Mouse (Mus musculus): ENCODE data around the gene Tmed1.
"Not testable (repeated sequence)": the region's sequence is repeated elsewhere in the genome, so short reads cannot be mapped to it uniquely, and the experiment has no call there.

Tmed1 gene

GRCm38 (mm10) chr9:21525142-21525936 is 15.3 kb upstream of the Tmed1 start:
- DNase-seq: no peak

DNA sequence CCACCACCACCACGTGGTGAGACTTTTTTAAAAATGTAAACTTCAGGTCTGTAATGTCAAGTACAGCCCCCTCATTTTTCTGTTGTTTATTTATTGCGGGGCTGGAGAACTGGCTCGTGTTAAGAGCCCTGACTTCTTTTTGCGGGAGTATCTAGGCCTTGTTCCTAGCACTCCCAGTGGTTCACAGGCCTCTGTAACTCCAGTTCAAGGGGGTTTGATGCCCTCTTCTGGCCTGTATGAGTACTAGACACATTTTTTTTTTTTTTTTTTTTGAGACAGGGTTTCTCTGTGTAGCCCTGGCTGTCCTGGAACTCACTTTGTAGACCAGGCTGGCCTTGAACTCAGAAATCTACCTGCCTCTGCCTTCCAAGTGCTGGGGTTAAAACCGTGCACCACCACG is 8.6 kb upstream of the Tmed1 start:
- DNase-seq: not testable (repeated sequence)

DNA sequence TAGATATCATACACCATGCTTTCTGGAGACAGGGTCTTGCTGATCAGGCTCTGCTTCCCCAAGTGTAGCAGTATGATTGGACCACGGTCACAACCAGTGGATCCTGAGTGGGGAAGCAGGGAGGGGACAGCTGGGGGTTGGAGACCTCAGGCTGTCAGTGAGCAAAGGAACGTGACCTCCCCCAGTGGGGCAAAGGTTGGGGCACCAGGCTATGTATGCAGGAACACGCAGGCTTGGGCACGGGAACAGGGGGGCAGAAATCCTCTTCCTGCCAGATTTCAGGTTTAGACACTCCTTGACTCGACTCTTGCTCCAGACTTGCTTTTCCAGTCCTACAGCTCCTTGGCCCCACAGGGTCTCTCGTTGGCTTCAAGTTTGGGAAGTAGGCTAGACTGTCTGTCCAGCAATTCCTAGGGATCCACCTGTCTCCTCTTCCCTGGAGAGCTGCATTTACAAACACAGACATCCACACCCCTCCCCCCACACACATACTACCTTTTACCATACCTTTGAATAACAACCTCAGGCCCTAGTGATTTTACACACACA is 8.0 kb upstream of the Tmed1 start:
- DNase-seq: no peak

DNA sequence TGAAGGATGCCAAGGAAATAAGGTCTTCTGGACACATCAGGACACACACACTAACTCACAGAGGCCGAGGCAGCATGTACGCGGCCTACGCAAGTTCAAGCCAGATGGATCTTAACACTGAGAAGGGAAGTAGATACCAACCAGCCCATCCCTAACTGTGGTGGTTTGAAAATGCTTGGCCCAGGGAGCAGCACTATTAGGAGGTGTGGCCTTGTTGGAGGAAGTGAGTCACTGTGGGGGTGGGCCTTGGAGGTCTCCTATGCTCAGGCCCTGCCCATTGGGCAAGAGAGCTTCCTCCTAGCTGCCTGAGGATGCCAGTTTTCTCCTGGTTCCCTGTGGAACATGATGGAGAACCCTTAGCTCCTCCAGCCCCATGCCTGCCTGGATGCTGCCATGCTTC is 3.4 kb upstream of the Tmed1 start:
- DNase-seq: no peak

DNA sequence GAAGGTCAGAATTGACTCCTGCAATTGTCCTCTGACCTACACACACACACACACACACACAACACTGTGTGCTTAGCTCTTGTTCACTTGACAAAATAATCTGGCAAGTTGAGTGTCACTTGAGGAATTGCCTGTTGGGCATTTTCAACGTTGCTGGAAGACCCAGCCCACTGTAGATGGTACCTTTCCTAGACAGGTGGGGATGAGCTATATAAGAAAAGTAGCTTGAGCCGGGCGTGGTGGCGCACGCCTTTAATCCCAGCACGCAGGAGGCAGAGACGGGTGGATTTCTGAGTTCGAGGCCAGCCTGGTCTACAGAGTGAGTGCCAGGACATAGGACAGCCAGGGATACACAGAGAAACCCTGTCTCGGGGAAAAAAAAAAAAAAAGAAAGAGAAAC is 1.0 kb upstream of the Tmed1 start:
- no peak for DNase-seq

DNA sequence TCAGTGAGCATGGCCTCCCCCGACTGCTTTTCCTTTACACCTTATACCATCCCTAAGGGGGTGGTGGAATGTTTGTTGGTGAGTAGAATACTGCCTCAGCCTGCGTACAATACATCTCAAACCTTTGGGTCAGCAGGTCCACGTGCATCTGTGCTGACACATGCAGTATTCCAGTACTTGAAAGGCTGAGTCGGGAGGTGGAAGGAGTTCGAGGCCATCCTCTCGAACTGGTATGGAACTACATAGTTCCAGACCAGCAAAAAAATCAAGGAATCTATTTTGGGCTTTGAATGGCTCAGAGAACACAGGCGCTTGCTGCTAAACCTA is 600 bp upstream of the Tmed1 start:
- DNase-seq: no peak

GRCm38 (mm10) chr9:21508871-21509404 is 1.1 kb downstream of the Tmed1 start:
- DNase-seq: no peak

DNA sequence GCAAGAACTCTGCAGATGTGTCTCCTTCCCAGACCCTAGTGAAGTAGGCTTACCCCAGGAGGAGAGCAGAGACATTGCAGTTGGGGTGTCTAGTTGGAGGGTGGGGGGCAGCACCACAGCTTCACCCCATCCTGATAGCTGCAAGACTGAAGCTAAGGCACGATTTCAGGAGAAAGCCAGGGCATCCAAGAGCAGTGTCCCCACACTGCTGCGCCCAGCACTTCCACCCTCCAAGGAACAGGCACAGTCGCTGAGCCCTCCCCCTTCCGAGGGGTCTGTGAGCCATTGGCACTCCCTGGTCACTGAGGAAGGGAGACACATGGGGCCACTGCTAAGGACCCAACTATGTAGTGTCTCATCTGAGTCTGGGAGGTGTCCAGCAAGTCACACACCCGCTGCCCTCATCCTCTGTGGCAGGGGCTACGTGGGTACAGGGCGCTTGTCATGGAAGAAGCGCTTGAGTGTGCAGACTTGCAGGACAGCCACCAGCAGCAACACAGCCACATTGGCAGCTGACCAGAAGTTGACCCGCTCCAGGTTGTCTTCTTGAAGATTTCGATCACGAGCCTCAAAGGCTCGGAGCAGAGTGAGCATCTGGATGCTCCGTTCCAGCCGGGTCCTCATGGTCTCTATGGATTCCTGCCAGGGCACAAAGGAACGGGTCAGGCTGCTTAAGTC is 2.2 kb downstream of the Tmed1 start:
- no peak for DNase-seq

GRCm38 (mm10) chr9:21505767-21506166 is 4.3 kb downstream of the Tmed1 start:
- DNase-seq: no peak

GRCm38 (mm10) chr9:21503352-21503751 is 6.7 kb downstream of the Tmed1 start:
- no peak for DNase-seq

DNA sequence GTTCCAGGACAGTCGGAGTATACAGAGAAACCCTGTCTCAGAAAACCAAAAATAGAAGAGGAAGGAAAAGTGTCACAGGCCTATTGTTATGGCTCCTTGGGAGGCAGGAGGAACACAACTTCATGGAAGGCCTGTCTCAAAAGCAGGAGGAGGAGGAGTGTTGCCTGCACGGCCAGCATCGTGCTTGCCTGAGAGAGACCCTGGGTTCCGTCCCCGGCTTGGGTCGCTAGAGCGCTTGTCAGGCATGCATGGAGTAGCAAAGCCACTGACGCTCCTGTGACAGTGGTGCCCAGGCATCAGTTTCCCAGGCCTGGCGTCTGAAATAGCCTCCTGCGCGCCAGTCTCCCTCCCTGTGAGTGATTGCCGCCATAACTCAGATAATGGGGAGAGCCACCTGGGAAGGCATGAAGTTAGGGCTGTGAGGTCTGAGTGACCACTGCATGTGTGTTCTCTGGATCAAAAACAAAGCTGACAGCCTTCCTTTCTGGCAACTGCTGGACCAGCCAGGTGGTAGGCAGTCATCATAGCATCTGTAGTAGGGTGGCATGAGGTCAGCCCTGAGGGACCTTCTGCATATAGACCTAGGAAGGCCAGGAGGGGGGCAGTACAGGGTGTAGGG is 11.7 kb downstream of the Tmed1 start:
- no peak for DNase-seq

DNA sequence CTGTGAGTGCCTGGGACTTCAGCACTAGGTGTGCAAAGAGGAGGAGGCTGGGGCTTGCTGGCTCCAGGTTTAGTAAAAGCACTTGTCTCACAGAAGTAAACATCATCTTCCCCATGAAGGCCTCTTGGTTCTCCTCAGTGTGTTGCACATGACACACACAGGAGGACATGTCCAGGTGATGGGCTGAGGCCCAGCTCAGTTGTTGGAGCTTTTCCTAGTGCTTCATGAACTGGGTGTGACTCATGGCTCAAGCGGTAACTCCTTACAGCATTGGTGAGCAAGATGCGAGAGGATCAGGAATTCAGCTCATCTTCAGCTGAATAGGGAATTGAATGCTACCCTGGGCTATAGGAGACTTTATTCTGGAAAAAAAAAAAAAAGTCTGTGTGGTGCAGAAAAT is 12.4 kb downstream of the Tmed1 start:
- DNase-seq: no peak

- DNase-seq: no peak
These were observed 13.0 kb downstream of the Tmed1 start for GRCm38 (mm10) chr9:21497050-21497542.

- DNase-seq: no peak
These were observed 13.6 kb downstream of the Tmed1 start for GRCm38 (mm10) chr9:21496308-21497049.

GRCm38 (mm10) chr9:21494726-21495125 is 15.3 kb downstream of the Tmed1 start:
- DNase-seq: no peak

- no peak for DNase-seq
These were observed 16.1 kb downstream of the Tmed1 start for GRCm38 (mm10) chr9:21493907-21494306.

- DNase-seq: no peak
These were observed 19.4 kb downstream of the Tmed1 start for GRCm38 (mm10) chr9:21490696-21491095.

- not testable (repeated sequence) for DNase-seq
These were observed 21.8 kb downstream of the Tmed1 start for GRCm38 (mm10) chr9:21488246-21488645.

DNA sequence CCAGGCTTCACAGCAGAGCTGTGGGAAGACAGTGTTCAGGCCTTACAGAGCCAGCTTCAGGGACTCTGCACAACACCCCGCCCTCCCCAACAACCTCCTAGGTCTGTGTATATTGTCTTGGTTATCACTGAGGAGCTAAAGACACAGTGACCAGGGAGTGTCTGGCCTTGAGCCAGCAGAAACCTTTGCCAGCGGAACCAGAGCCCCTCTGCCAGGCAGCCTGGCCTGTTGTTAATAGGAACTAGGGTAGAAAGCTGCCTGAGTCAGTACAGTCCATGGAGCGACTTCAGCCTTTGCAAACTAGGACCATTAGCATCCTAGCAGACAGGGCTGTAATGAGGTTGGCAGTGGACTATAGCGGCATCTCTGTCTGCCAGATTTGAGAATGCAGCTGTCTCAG is 26.0 kb downstream of the Tmed1 start:
- no peak for DNase-seq

DNA sequence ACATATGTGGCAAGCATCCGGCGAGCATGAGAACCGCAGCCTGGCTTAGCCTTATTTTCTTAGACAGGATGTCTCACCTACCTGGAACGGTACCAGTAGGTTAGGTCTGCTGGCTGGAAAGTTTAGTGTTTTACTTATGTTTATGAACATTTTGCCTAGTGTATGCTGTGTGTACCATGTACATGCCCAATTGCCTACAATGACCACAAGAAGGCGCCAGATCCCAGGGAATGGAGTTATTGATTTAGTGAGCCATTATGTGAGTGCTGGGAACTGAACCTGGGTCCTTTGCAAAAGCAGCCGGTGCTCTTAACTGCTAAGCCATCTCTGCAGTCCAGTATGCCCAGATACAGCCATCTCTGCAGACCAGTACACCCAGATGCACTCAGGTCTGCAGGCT is 32.3 kb downstream of the Tmed1 start:
- DNase-seq: no peak

DNA sequence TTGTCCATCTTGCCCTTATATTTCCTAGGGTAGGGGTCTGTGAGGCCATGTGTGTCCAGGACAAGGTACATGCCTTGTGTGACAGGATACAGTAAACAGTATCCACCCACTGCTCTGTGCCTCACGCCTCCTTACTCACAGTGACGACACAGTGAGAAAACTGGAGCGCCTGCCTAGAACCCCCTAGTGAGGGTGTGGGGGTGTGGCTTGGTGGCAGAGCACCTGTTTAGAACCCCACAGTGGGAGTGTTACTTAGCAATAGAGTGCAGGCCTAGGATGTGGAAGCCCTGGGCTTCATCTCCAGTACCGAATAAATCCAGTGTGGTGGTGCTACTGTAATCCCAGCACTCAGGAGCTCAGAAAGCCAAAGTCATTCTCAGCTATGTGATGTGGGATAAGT is 37.1 kb downstream of the Tmed1 start:
- DNase-seq: no peak
